Mouse (Mus musculus): ENCODE measurements around the gene Specc1l.
A peak's percentile ranks its signal among the peaks of the same experiment; 100 is the strongest.
"Not testable (repeated sequence)": the region's sequence is repeated elsewhere in the genome, so short reads cannot be mapped to it uniquely, and the experiment has no call there.

Gene Specc1l

DNA sequence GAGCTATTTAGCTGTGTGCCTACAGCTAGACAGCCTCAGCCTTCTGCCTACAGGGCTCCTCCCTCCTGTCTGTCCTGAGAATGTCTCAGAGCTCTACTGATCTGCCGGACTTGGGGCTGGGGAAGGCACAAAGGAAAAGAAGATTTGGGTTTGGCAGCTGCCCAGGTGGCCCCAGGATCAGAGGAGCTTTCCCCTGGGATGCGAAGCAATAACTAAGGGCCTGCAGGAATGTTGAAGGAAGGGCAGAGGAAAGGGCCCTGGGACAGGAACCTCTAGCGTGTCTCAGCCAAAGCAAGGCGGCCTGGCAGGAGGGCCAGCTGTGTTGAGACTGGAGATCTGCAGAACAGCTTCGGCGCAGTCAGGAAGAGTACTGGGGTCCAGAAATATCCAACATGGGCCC, 111.1 kb downstream of the Specc1l start:
- no peak for DNase-seq

- DNase-seq: no peak
Observed at GRCm38 (mm10) chr10:75323986-75324385, 112.1 kb downstream of the Specc1l start.

DNA sequence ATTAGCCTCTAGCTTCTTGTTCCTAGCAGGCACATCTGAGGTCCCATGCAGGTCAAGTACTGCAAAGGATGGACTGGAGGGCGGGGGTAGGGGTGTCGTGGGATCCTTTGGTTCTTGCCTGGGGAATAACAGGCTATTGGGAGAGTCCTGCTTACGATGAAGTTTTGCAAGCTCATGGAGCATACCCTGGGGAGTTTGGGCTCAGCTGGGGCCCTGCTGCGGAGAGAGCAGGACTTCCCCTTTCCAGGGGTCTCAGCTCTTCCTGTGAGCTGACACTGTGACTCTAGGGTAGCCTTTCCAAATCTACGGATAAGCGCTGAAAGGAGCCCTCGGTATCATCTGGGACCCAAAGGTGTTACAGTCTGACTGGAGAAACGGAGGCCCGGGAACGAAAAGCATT, 112.5 kb downstream of the Specc1l start:
- no peak for DNase-seq

DNA sequence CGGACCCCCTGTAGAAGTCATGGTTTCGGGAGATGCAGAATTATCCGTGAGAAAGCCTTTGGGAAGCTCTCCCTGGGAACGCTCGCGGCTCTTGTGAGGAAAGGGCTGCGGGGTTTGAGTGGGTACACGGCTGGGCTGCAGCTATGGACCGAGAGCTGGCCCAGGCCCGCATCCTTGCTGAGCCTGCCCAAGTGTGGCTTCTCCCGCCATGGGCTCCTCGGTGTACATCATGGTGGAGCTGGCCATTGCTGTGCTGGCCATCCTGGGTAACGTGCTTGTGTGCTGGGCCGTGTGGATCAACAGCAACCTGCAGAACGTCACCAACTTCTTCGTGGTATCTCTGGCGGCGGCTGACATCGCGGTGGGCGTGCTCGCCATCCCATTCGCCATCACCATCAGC, 113.9 kb downstream of the Specc1l start:
- no peak for DNase-seq

DNA sequence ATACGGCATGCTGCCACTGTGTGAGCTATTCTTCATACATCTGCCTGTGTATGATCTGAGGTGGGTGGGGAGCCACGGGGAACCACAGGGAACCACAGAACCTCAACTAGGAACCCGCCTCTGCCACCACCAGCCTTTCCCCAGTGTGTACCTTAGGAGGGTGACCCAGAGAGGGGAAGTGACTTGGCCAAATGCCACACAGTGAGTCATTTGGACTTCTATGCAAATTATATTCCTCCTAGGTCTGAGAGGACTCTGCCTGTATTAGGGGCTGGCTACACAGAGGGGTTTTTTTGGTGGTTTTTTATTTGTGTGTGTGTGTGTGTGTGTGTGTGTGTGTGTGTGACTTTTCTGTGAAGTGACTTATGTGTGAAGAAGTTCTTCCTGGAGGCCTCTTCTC, 114.7 kb downstream of the Specc1l start:
- peak; percentile 31 for DNase-seq

DNA sequence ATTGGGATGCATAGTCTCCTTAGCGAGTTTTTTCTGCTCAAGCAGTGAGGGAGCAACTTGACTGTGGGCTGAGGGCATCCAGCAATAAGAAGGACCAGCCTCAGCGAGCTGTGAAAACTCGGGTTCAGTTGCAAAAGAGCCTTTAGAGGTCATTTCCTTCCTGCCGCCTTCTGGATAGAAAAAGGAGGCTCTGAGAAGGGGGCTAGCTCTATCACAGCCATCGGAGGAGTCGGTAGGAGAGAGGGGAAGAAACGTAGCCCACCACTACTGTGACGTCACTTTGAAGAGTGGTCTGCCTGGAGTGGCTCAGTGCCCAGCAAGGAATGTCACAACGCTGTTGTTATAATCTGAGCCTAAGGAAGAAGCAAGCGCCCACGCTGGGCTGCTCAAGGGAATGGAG, 115.2 kb downstream of the Specc1l start:
- no peak for DNase-seq

GRCm38 (mm10) chr10:75328201-75328704, 116.4 kb downstream of the Specc1l start:
- DNase-seq: no peak

DNA sequence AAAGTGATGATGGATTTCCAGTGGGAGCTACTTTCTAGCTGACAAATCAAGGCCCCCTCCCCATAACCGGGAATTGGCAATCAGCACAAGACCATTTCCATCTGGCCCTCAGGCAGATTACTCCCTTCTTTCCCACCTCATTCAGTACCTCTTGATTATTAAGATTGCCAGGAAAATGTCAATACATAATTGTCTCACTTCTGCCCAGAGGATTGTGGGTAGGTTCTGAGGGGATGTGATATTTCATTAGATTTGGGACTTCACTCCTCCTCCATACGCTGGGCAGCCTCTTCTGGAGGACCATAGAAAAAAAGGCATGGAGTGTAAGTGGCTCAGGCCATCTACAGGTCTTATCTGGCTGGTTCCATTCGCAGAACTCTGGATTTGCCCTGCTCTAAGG, 120.4 kb downstream of the Specc1l start:
- DNase-seq: no peak

DNA sequence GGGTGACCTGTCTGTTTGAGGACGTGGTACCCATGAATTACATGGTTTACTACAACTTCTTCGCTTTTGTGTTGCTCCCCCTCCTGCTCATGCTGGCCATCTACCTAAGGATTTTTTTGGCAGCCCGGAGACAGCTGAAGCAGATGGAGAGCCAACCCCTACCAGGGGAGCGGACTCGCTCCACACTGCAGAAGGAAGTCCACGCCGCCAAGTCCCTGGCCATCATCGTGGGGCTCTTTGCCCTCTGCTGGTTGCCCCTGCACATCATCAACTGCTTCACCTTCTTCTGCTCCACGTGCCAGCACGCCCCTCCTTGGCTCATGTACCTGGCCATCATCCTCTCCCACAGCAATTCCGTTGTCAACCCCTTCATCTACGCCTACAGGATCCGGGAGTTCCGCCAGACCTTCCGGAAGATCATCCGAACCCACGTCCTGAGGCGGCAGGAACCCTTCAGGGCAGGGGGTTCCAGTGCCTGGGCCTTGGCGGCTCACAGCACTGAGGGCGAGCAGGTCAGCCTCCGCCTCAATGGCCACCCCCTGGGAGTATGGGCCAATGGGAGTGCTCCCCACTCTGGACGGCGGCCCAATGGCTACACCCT, 121.4 kb downstream of the Specc1l start:
- no peak for DNase-seq

GRCm38 (mm10) chr10:75334175-75334574, 122.3 kb downstream of the Specc1l start:
- no peak for DNase-seq

DNA sequence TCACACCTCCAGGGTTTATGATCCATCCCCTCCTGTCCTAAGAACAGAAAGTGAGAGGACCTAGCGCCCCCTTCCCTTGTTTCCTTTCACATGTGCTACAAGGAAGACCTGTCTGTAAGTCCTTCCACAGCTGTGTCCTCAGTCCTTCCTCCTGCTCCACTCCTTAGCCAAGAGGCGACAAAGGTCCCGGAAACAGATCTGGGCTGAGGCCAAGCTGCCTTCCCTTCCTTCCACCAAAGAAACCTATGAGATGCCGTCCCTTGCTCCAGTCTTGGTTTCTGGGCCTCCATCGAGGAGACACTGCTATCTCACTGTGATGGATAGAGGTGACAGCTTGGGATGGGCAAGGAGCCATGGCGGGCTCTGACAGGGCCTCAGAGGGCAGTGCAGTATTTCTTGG, 123.2 kb downstream of the Specc1l start:
- DNase-seq: no peak

DNA sequence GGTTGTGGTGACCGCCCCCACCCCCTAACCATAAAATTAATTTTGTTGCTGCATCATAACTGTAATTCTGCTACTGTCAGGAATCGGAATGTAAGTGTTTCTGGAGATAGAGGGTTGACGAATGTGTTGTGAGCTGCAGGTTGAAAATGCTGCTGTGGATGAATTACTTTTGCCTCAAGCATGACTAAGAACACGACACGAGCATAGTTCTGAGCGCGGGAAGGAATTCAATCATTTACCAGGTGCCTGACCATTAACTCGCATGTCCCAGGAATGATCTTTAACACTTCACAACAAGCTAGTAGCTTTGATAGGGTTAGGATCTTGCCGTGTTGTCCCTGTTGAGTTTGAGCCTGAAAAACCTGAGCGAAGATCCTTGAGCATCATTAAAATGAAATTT, 125.4 kb downstream of the Specc1l start:
- no peak for DNase-seq

- DNase-seq: no peak
Observed at GRCm38 (mm10) chr10:75338852-75339251, 127.0 kb downstream of the Specc1l start.

DNA sequence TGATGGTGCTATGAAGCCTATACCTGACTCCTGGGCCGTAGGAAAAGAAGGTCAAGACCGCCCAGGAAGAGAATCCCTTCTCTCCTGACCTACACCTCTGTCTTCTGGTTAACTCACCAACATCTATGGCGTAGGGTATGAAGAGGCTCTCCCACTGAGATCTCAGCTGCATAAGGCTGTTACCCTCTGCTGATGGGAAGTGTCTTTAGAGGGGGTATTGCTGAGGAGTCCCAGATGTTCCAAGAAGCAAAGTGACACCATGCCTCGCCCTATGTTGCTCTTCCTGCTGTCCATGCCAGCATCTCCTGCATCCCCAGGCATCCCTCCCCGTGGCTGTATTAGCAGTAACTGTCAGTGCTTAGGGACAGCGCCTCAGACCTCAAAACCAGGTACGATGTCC, 127.5 kb downstream of the Specc1l start:
- DNase-seq: no peak

- DNase-seq: no peak
Observed at GRCm38 (mm10) chr10:75341936-75342335, 130.1 kb downstream of the Specc1l start.

GRCm38 (mm10) chr10:75344563-75344962, 132.7 kb downstream of the Specc1l start:
- DNase-seq: not testable (repeated sequence)

DNA sequence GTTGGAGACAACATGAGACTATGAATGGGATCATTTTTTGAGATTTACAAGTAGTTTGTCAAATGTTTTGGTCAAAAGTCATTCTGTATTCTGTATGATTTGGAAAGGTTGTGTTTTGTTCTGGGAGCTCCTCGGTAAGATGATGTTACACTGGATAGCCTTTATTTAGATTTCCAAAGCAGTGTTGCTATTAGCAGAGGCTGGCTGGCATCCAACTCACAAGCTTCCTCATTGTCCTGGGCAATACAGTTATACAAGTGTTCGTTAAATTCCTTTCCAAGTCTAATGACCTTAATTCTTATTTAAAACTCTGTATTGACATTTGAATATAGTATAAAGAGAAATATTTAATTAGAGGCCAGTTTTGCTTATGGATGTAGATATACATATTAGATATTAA, 133.4 kb downstream of the Specc1l start:
- no peak for DNase-seq

DNA sequence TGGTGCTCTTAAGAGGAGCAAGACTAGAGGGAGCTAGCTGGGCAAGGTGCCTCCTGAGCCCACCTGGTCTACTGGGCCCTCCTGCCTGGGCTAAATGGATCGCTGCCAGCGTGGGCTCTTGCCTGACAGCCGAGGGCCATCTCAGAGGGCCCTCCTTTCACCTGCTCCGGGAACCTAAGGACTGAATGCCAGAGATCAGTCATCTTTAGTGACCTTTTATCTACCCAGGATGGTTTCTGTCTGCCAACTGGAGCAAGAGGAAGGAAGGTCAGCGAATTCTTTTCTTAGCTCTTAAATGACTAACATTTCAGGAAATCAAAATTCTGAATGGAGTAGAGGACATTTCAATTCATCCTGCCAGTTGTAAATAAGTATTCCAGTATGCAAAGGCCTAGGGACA, 138.7 kb downstream of the Specc1l start:
- DNase-seq: no peak

GRCm38 (mm10) chr10:75352541-75352940, 140.7 kb downstream of the Specc1l start:
- DNase-seq: no peak

DNA sequence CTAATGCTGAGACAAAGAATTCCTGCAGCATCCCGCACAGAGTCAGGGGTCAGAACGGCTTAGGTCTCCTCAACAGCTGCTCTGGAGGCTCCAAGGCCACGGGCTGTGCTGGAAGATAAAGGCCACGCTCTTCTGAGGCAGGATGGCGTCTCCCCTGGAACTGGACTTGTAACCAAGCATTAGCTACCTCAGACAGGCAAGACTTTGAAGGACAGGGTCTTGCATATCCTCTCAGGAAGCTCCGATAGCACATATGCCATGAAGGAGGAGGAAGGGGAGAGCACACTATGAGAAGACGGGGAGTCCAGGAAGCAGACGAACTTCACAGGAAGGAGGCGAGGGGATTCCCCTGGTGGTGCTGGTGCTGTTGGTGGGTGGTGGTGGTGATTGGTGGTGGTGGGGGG, 142.0 kb downstream of the Specc1l start:
- DNase-seq: not testable (repeated sequence)

GRCm38 (mm10) chr10:75355341-75355740, 143.5 kb downstream of the Specc1l start:
- DNase-seq: no peak

Data from thymus, postnatal 25 days (tissue).